In the genomic region with DNA sequence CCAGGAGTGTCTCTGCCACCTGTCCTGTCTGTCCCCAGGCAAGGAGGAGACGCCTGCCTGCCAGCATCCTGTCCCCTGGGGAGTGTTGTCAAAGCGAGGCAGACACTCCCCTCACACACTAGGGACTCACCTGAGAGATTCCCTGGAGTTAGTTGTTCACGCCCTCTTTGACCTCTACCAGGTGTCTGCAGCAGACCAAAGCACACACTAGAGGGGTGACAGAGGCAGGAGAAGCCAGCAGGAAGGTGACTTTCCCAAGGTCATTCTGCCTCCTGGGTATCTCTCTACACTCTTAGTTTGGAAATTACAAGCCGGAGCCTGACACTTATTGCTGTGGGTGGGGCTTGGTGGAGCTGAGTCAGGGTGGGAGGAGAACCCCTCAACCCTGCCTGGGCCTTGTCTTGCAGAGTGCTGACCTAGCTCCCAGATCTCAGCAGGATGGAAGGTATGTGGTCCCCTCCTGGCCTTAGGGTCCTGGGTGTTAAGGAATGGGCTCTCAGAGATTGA, we compare ENCODE assay signal across 9 mouse cellular contexts. TPM values are rescaled to one million over a fixed set of nuclear protein-coding genes. Genes with fewer than 3 reads are reported as not detected.
DNase-seq lines count a peak whose midpoint lies in the region; ATAC-seq lines count a peak whose summit lies in the region.
"Had no signal": no experiment of that assay in that cellular context is flagged by ENCODE, and none has a peak within 500 bp of the region (broad histone marks: within the 10 kb centered on the region; RNA-seq: fewer than 3 reads in every experiment).

No protein-coding gene starts in this region.

- peaks cover 57% of the 10 kb centered on the region for H3K4me1 ChIP-seq in heart, embryonic 11.5 days (ENCODE audit: control insufficient read depth, insufficient read depth, low read length)
- H3K4me1 ChIP-seq in limb, embryonic 12.5 days (replicated peaks), result peaks cover 58% of the 10 kb centered on the region

- H3K4me3 ChIP-seq in heart, embryonic 11.5 days (ENCODE audit: low read depth, low read length), result peak overlapping the region; percentile 8
- no peak overlapping the region for H3K4me3 ChIP-seq in limb, embryonic 12.5 days (replicated peaks)

- H3K9ac ChIP-seq in heart, embryonic 11.5 days (ENCODE audit: low read depth, low read length), result peak overlapping the region; percentile 53
- peak overlapping the region; percentile 18; the same call in 1 of the 2 replicates for H3K9ac ChIP-seq in limb, embryonic 12.5 days (replicated peaks)

- 0 out of 2 replicates have a peak, but pooled peaks cover under 1% of the 10 kb centered on the region for H3K36me3 ChIP-seq in heart, embryonic 11.5 days (ENCODE audit: control insufficient read depth, insufficient read depth, low read length)
- no peaks in the 10 kb centered on the region for H3K36me3 ChIP-seq in limb, embryonic 12.5 days

- peak overlapping the region; percentile 74 for H3K4me2 ChIP-seq in heart, embryonic 11.5 days
- H3K4me2 ChIP-seq in limb, embryonic 12.5 days, result no peak overlapping the region

- no peak for ATAC-seq in heart, embryonic 11.5 days (replicated peaks; ENCODE audit: insufficient number of reproducible peaks, low FRiP score, low TSS enrichment)
- ATAC-seq in limb, embryonic 12.5 days (ENCODE audit: insufficient number of reproducible peaks, insufficient read depth, low FRiP score, low TSS enrichment, low read depth), result no peak

- WGBS in heart, embryonic 11.5 days (ENCODE audit: insufficient replicate concordance), result 48% methylated on average over 4 of the region's 4 CpGs
- WGBS in limb, embryonic 12.5 days, result 59% methylated on average over 4 of the region's 4 CpGs

- H3K27ac ChIP-seq in heart, embryonic 11.5 days (ENCODE audit: low read depth, low read length), result peak overlapping the region; percentile 51
- H3K27ac ChIP-seq in limb, embryonic 12.5 days, result peak overlapping the region; percentile 62; the same call in 1 of the 2 replicates

- DNase-seq in heart, adult 8-10 months (ENCODE audit: low spot score), result no peak
- DNase-seq in 416B (ENCODE audit: low read depth) (peak; percentile 35), ZHBTc4 (ENCODE audit: low read depth, low spot score) (peak; percentile 69)
- DNase-seq in right cerebral cortex, adult 18-20 months, result no peak
- DNase-seq in ovary, postnatal 14 days (ENCODE audit: low spot score), result no peak
- DNase-seq in left cerebral cortex, adult 8-10 months (ENCODE audit: low spot score in 2 of 2), result no peak

- H3K9me3 ChIP-seq in heart, embryonic 11.5 days (replicated peaks; ENCODE audit: control insufficient read depth, low read length), result no peaks in the 10 kb centered on the region
- H3K9me3 ChIP-seq in limb, embryonic 12.5 days, result no peaks in the 10 kb centered on the region

- H3K27me3 ChIP-seq in heart, embryonic 11.5 days (ENCODE audit: control insufficient read depth, insufficient read depth, low read length), result no peaks in the 10 kb centered on the region
- no peaks in the 10 kb centered on the region for H3K27me3 ChIP-seq in limb, embryonic 12.5 days

RNA-seq across cellular contexts. Expression of a gene that starts 6.5 kb away (rescaled TPM):
- 212 and 221 TPM in 2 replicates for polyA plus RNA-seq in heart, embryonic 11.5 days (2014; fragmentation: Nextera tagmentation; extraction: Ambion mirVana)
- total RNA-seq in heart, adult 8-10 months (2022), result 100 to 1,000 TPM; 656 to 809 (median 697) TPM
- 34.3 and 34.4 TPM in 2 replicates for polyA plus RNA-seq in limb, embryonic 12.5 days (2016; fragmentation: Nextera tagmentation; extraction: Ambion mirVana)
- total RNA-seq in left cerebral cortex, adult 8-10 months (2022), result 100 to 1,000 TPM; 143 to 158 (median 151) TPM

RNA-seq across cellular contexts. Expression of a gene that starts 18.3 kb away (rescaled TPM):
- polyA plus RNA-seq in heart, embryonic 11.5 days (2014; fragmentation: Nextera tagmentation; extraction: Ambion mirVana), result 113 and 127 TPM in 2 replicates
- total RNA-seq in heart, adult 8-10 months (2022), result 100 to 1,000 TPM; 111 to 143 (median 126) TPM
- polyA plus RNA-seq in limb, embryonic 12.5 days (2016; fragmentation: Nextera tagmentation; extraction: Ambion mirVana), result 24.7 and 25.7 TPM in 2 replicates
- total RNA-seq in left cerebral cortex, adult 8-10 months (2022), result 10 to 100 TPM; 19.5 to 22.0 (median 21.4) TPM

RNA-seq across cellular contexts. Expression of a gene that starts 28.6 kb away (rescaled TPM):
- polyA plus RNA-seq in heart, embryonic 11.5 days (2014; fragmentation: Nextera tagmentation; extraction: Ambion mirVana), result 8.3 and 9.3 TPM in 2 replicates
- 100 to 1,000 TPM; 102 to 131 (median 114) TPM for total RNA-seq in heart, adult 8-10 months (2022)
- 23.4 and 23.7 TPM in 2 replicates for polyA plus RNA-seq in limb, embryonic 12.5 days (2016; fragmentation: Nextera tagmentation; extraction: Ambion mirVana)
- 100 to 1,000 TPM; 110 to 142 (median 119) TPM for total RNA-seq in left cerebral cortex, adult 8-10 months (2022)

RNA-seq across cellular contexts. Expression of a gene that starts 41.2 kb away (rescaled TPM):
- polyA plus RNA-seq in heart, embryonic 11.5 days (2014; fragmentation: Nextera tagmentation; extraction: Ambion mirVana), result 32.9 and 40.9 TPM in 2 replicates
- total RNA-seq in heart, adult 8-10 months (2022), result 10 to 100 TPM; 15.6 to 23.2 (median 20.7) TPM
- polyA plus RNA-seq in limb, embryonic 12.5 days (2016; fragmentation: Nextera tagmentation; extraction: Ambion mirVana), result 29.8 and 29.9 TPM in 2 replicates
- total RNA-seq in left cerebral cortex, adult 8-10 months (2022), result 10 to 100 TPM; 33.9 to 36.5 (median 34.8) TPM

RNA-seq across cellular contexts. Expression of a gene that starts 52.6 kb away (rescaled TPM):
- polyA plus RNA-seq in heart, embryonic 11.5 days (2014; fragmentation: Nextera tagmentation; extraction: Ambion mirVana), result 0.17 TPM in 1 of 2 replicates, not detected in the other
- not detected for total RNA-seq in heart, adult 8-10 months (2022)
- polyA plus RNA-seq in limb, embryonic 12.5 days (2016; fragmentation: Nextera tagmentation; extraction: Ambion mirVana), result 0.55 TPM in 1 of 2 replicates, not detected in the other
- 1 to 10 TPM in 2 of 4 experiments, under 1 TPM in 2; 0.84 to 2.4 (median 1.1) TPM for total RNA-seq in left cerebral cortex, adult 8-10 months (2022)
- total RNA-seq: liver, adult 2 months had no signal
- polyA plus RNA-seq: liver, adult 2 months had no signal

Comparison
In these comparisons a context has a peak if more than half of its experiments do, and no peak if none do; other contexts are left out.
1. DNase-seq: peak in 416B (single experiment) and ZHBTc4 (single experiment); none in heart, adult 8-10 months (single experiment), right cerebral cortex, adult 18-20 months (single experiment), ovary, postnatal 14 days (single experiment) and left cerebral cortex, adult 8-10 months (0 of 2).
2. RNA of a gene that starts 6.5 kb away (total RNA-seq): 656 to 809 TPM in heart, adult 8-10 months; 143 to 158 TPM in left cerebral cortex, adult 8-10 months; every median in the first group is over 4 times any median in the second.
3. RNA of a gene that starts 18.3 kb away (total RNA-seq): 111 to 143 TPM in heart, adult 8-10 months; 19.5 to 22.0 TPM in left cerebral cortex, adult 8-10 months; every median in the first group is over 4 times any median in the second.